Mouse (Mus musculus) spleen, adult 18-20 months (tissue): ENCODE results near the gene Ptk6.

Source experiments
- DNase-seq, 2 experiments: peaks; one replicate each; pipeline ENCODE4 v3.0.0; 2022; ENCODE audit warnings: mixed read lengths in 2 of 2

Ptk6 gene

DNA sequence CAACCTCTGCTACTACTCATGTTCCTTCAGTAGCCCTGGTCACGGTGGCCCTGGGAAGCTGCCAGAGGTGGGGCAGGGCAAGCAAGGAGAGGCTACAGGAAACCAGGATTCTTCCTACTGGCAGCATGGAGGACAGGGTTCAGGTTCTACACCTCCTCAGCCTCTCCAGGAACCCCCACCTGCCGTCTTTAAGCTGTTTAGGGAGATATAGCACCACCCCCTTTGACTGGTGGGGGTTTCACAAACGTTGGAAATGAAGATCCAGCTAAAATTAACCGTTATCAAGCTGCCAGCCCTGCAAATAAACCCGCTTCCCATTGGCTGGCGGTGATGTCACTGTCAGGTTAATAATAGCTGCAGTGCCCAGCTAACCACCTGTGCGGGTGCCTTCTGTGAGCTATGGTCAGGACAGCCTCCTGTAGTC is 43.5 kb downstream of the Ptk6 start:
- DNase-seq: no peak

DNA sequence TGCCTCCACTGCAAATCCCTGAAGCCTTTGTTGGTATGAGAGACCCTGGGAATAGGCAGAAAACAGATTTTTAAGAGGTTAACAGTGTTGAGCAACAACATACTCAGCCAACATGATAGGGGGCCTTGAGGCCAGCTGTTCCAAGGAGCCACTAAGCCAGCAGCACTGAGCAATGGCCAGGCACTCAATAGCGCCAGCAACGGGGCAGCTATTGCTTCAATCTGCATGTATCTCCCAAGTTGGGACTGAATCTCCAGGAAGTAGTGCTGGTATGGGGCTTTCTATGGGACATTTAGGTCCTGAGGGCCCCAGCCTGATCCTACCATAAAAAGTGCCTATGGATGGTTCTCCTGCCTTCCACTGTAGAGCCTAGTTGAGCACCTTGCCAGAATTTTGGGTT is 44.1 kb downstream of the Ptk6 start:
- no peak for DNase-seq

DNA sequence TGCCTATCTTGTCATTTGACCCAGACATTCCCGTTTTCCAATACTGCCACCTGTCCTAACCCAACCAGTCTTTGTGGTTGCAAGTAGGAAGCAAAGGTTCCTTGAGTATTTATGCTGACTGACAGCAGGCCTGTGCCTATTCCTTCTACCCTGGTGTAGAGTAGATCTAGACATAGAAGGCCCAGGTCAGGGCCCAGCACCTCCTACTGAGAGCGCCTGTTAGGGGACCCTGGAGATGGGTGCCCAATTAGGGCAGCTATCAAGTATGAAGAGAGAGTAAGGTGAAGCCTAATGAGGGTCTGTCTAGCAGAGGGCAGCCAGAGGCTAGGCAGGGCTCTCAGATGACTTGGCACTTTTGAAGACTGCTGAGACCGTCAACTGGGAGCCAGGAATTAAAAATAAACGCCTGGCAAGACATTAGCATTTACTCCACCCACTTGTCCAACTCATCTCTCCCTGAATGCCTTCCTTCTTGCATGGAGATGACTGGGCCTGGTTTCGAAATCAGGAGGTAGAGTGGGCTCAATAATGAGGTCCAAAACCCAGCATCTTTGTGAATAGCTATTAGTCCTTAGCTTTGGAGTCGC is 44.8 kb downstream of the Ptk6 start:
- DNase-seq: no peak

DNA sequence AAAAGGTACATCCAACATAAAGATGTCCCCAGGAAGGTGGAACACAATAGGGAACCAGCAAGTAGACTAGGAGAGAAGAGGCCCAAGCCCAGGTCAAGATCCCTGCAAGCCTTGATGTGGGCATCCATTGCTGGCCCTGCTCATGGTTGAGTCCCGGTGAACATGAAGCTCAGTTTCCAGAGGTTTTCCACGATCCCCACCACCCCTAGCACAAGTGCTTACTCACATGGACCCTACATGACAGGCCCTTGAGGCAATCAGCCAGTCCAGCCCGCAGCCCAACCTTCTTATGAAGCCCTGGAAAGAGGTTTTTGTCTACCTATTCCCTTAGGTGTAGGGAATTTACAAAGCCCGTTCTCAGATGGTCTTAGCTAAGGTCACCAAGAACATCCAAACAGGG is 45.4 kb downstream of the Ptk6 start:
- no peak for DNase-seq

DNA sequence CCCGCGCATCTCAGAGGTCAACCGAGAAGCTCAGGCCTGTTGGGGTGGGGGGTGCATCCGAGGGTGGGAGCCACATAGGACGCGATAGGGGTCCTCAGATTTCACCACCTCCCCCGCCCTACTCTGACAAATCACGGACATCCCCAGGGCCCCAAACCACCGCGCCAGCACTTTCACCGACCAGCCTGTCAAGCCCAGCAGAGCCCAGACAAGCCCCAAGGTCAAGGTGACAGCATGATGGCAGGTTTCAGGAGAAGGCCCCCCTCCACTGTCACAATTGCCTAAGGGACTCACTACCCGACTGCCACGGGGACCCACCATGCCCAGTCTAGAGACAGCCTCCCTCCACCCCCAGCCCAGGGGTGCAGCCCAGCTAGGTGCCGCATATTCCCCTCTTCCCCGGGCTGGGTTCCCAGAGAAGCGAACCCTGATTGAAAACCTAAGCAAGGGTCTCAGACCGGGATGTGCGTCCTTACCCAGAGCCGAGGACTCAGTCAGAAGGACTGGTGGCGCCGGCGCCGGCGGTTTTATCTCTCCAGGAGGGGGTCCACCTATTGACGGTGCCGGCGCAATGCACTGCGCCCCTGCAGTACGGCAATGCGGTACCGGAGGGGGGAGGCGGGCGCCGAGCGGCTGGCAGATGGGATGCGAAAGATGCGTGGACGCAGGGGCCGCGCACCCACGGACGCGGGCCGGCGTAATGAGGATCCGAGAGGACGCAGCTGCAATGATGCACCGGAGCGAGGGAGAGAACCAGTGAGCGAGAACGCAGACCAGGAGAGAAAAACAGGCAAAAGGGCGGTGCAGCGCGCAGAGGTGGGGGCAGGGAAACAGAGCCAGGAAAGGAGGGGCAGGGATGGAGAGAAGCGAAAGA is 46.1 kb downstream of the Ptk6 start, which contains the start of gene Eef1a2:
TSS of gene Eef1a2 (minus strand) at position 767 of the 874 bp plus-strand sequence.
- no peak for DNase-seq

DNA sequence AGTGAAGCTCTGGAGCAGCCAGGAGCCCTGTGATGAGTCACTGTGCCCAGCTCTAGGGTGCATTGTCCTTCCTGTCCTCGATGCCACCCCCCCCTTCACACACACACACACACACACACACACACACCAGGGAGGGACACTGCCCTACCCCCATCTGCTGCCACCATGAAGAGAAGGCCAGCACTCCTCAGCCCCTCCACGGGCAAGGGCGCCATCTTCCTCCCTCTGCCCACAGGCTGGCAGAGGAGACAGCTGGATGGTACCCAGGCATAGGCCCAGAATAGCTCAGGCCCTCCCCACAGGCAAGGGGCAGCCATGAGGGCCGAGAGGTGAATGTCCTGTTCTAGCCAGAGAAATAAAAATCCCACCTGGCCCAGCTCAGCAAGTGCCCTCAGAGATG is 46.8 kb downstream of the Ptk6 start:
- no peak for DNase-seq

DNA sequence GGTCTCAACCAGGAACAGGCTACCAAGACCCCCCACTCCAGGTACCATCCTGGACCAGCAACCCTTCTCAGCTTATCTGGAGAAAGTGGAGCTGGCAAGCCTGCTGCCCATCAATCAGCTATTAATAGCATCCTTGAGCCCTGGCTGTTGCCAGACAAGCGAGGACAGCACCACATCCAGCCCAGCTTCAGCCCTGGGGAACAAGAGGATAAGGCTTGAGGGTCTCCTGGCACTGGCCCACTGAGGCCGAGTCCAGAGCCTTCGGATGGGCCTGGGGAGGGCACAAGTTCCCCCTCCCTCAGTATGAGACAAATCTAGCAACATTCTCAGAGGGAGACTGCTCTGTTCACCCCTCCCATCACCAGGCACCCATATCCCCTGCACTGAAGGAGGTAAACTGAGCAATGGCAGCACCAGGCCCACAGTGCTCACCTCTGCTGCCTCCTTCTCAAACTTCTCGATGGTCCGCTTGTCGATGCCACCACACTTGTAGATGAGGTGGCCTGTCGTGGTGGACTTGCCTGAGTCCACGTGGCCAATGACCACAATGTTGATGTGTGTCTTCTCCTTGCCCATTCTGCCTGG is 47.7 kb downstream of the Ptk6 start:
- DNase-seq: no peak

DNA sequence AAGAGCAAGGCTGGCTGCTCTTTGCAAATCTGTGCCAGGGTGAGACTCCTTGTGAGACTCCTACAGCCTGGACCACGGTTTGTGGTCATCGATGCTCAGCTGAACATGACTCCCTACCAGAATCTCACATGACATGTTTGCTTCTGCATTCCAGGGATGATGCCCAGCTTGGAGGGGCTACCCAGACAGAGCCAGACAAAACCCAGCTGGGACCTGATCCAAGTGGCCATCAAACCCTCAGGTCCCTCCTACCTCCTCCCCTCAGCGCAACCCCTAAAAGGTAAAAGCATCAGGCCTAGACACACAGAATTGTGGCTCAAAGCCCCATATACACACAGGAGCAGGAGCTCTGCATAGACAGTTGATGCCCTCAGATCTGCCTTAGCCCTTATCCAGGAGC is 48.2 kb downstream of the Ptk6 start:
- DNase-seq: no peak

DNA sequence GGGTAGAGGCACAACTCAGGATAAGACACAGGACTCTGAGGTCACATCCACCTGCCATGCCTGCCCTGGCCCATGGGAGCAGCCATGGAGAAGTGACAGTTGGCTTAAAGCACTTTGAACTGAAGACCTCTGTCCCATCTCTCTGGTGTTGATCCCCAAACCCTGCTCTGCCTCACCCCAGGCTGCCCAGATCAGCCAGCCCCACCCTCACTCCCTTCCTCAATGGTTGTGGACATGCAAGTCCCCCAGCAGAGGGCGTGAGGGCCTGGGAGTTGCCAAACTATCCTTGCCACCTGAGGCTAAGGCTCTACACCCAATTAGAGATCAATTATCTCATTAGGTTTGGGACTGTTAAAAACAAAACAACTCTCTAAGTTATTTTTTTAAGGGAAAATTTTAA is 48.8 kb downstream of the Ptk6 start:
- DNase-seq: peak in 1 of 2 experiments; percentile 26

DNA sequence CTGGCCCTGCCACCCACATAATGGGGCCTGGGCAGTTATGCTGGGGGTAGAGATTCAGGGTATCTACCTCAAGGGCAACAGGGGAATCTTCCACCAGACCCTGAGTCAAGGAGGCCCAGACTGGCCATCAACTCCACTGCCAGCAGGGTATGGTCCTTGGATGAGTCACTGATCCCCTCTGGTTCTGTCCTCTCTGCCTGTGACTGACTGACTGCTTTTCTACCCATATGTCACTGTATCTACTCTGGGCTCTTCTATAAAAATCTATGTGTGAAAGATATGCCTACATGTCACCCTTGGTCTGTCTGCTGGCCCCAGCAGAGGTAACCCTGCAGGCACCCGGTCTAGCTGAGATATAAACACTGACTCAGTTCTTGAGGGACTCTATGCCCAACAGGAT is 49.5 kb downstream of the Ptk6 start:
- DNase-seq: no peak

DNA sequence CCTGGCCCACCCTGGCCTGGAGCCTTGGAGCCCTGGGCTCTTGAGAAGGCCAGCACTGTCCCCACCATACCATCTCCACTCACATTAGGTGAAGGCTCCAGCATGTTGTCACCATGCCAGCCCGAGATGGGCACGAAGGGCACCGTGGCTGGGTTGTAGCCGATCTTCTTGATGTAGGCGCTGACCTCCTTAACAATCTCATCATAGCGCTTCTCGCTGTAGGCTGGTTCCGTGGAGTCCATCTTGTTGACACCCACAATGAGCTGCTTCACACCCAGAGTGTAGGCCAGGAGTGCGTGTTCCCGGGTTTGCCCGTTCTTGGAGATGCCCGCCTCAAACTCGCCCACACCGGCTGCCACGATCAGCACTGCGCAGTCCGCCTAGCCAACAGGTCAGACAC is 49.9 kb downstream of the Ptk6 start:
- DNase-seq: no peak

DNA sequence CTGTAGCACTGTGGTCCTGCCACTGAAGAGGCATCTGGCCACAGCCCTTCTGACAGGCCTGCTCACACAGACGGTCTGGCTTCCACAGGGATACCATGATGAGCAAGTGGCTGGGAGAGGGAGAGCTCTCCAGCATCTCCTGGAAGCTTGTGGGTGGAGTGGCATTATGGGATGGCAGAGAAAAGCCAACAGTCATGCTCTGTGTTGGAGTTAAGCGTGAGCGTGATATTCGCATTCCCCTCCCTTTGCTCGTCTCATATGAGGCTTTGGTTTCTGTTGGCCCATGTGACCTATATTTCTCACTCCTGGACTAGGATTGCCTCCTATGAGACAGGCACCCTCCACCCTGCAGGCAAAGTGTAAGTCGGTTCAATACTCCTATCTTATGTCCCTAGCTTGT is 52.3 kb downstream of the Ptk6 start:
- no peak for DNase-seq

DNA sequence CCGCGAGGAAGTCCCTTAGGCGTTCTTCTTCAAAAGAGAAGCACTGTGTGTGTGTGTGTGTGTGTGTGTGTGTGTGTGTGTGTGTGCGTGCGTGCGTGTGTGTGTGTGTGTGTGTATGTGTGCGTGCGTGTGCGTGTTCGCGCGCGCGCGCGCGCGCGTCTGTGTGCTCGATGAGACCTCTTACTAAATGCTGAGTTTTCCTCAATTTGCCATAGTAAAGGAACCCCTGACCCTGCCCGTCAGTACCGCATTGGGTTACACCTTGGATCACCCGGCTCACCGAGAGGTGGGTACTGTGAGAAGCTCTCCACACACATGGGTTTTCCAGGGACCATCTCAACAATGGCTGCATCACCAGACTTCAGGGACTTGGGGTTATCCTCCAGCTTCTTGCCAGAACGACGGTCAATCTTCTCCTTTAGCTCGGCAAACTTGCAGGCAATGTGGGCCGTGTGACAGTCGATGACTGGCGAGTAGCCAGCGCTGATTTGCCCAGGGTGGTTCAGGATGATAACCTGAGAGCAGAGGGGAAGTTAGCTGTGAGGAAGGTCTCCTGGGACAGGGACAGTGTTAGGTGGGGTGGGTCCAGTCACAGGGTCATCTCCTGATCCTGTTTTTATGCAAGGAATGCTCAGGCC is 54.2 kb downstream of the Ptk6 start:
- DNase-seq: no peak

DNA sequence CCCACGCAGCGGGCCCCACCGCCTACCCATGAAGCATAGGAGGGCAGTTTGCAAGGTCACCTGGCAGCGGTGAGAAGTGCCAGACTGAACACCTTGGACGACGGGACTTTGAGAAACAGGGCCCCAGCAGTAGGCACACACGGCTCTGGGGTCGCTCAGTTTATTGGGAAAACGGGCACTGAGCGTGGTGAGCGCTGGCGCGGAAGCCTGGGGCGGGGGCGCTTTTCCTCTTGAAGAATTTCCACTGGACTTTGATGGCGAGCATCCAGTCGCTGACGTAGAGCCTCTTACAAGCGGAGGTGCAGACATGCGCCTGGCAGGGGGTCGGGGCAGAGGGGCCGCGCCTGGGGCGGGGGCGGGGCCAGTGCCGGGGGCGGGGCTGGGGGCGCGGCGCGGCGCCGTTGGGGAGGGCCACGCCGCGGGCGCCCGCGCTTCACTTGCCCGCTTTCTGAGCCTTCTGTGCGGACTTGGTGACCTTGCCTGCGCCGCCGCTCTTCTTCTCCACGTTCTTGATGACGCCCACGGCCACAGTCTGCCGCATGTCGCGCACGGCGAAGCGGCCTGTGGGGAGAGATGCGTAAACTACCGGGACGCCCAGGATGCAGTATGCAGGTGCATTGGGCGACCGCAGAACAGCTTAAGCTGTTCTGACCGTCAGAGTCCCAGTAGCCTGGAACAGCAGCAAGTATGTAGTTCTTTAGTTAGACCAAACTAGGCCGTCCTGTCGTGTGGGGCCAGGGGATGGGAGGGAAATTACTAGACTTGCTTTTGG is 54.9 kb downstream of the Ptk6 start:
- DNase-seq: no peak

DNA sequence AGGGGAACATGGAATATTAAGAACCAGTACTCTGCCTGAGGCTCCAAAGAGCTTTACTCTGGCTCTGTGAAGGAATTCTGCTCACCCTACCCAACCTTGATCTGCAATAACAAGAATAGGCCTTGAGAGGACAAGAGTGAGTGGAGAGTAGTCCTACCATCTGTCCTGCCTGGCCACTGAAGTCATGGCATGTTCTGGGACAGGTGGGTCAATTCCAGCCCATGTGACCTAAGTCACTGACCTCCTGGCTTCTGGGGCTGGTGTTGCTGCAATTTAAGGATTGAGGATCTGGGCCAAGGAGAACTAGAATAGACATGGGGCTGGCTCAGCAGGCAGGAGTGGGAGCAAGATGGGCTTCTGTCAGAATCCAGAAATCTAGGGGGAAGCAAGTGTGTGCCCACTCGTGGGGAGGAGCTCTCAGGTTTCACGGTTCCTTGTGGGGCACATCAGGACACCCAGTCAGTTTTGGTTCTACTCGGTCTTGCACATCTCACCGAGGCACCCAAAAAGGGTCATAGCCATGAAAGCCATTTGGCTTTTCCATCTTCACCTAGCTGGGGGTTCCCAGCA is 55.5 kb downstream of the Ptk6 start:
- DNase-seq: no peak

DNA sequence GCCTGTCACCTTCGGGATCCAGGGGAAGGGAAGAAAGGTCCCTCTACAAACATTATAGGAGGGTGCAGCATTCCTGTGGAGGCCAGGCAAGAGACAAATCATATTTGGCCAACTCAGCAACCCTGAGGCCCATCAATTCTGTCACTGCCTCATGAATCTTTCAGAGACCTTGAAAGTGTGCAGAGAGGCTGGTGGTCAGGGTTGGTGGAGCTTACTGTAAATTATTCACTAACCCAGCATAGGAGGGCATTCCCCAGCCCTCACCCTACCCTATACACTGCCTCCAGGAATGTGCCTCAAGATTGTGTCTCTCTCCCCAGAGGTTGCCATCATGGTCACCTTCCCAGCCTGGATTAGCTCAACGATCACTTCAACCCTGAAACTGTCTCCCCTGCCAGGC is 57.9 kb downstream of the Ptk6 start:
- DNase-seq: no peak
